Mouse (Mus musculus) kidney, postnatal 4 days (tissue): ENCODE results near the gene Srd5a2.
A peak's percentile ranks its signal among the peaks of the same experiment; 100 is the strongest.
"Not testable (repeated sequence)": the region's sequence is repeated elsewhere in the genome, so short reads cannot be mapped to it uniquely, and the experiment has no call there.

Experiments used
- DNase-seq, 2 experiments: peaks; one replicate each; pipeline ENCODE4 v3.0.0; 2021; ENCODE audit warnings: mixed read lengths in 2 of 2

Srd5a2 gene

DNA sequence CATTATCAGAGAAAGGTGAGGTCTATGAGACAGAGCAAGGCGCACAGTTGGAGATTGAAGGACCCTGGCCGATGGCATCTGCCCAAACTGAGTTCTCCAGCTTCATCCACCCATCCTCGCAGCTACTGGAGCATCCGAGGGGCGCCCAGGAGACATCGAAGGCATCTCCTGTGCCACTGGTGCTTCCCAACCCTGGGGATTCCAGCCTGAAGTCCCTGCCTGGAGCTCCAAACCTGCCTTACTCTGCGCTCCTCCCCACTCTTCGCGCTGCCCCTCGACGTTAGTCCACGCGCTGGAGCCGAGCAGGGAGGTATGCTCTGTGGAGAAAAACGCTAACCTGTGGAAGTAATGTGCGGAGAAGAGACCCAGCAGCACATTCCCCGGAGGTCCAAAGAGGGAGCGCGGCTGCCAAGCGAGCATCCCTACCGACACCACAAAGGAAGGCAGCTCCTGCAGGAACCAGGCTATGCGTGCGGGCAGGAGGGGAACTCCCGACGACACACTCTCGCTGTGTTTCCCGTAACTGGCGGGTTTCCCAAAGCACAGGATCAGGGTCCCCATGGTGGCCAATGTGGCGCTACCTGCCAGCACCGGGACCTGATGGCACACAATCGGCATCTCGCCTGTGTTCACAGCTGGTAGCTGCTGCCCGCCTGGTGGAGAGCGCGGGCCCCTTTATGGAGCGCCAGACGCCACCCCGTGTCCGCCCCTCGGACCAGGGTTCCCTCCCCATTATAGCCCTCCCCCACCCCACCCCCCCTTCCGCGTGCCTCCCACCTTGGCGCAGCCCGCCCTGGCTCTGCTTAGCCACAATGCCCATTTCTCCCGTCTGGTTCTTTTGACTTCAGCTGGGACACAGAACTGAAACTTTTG, at the start of gene Srd5a2:
TSS of gene Srd5a2 (minus strand) at position 707 of the 873 bp plus-strand sequence.
- peak; percentile 11 to 15 for DNase-seq

DNA sequence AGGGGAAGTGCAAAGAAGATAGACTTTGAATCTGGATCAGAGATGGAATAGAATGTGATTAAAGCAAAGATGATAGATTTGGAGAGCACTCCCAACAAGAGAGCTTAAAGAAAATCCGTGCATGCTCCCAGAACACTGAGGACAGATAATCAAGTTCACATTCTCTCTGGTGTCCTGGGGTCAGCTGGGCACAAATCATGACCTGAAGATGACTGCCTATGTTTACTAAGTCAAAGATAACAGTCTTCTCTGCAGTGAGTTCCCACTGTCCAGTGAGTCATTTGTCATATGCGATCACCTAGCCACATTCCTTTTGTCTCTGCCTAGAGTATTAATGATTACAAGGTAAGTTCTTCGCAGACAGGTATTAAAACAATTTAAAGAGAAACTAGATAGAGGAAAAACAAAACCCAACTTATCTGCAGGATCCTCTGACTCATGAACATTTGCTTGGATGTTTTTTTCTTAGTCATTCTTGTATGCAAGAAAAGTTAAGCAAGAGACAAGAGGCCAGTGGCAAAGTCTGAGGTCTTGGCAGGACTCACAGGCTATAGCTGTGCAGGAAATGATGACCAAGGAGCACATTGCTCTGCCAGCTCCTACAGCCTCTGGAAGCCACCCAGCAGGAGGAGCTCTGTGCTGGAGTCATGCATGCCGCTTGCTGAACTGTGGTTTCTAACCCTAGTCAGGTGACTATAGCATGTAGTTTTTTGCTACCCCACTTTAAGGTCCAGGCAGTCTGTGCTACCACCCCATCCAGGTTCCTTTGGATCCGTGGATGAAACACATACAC, 41.4 kb upstream of the Srd5a2 start:
- peak; percentile 12 to 48 for DNase-seq

- DNase-seq, result no peak
Observed at GRCm38 (mm10) chr17:74088016-74088415, 40.3 kb upstream of the Srd5a2 start.

DNA sequence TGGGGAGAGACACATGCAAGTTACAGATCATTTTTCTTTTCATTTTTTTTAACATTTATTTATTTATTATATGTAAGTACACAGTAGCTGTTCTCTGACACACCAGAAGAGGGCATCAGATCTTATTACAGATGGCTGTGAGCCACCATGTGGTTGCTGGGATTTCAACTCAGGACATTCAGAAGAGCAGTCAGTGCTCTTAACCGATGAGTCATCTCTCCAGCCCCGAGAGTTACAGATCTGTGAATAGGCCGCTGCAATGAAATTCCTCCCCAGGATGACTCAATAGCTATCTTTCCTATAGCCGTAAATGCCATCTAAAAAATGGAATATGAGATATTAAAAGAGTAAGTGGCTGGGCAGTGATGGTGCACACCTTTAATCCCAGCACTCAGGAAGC, 35.7 kb upstream of the Srd5a2 start:
- DNase-seq, result no peak

DNA sequence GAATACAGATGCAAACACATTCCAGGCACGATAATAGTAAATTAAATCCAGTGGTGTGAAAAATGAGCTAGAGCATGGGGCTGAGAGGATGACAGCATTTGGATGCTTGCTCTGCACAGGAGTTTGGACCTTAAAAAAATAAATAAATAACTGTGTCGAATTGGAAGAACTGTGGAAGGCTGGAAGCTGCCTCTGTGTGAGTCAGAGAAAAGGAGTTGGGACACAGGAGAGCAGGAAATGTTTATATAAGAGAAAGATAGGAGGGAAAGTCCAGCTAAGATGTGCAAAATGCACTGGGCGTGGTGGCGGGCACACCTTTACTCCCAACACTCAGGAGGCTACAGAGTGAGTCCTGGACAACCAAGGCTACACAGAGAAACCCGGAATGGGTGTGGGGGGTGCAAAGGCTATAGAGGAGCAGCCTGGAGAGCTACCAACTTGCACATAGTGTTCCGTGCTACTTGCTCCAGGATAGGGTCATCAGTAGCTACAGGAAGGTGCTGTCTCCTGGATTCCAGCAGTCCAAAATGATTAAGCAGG, 32.4 kb upstream of the Srd5a2 start:
- no peak for DNase-seq

DNA sequence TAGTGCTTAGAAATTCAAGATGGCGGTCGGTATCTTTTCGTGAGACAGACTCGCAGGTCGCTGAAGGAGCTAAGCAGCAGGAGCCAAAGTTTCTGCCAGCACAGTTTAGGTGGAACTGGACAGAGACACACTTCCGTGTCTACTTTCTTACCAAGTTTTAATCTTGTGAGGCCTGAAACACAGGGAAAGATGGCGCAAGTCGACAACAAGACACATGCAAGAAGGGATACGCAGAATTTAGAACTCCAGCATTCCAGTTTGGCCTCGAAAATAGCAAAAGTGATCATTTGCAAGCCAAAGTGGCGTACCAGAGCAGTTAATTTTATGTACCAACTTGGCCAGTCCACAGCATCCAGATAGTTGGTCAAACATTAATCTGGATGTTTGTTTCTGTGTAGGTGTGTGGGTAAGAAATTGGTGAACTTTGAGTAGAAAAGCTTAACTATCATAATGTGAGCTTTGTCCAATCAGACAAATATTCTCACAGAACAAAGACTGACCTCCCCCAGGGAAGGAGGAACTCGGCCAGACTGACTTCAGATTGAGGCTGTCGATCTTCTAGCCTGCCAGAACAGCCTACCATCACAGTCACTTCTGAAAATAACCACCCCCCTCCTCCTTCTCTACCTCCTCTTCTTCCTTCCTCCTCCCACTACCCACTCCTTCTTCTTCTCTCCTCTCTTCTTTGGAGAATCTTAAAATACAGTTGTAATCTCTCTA, 31.2 kb upstream of the Srd5a2 start:
- DNase-seq, result peak in 1 of 2 experiments; percentile 9

DNA sequence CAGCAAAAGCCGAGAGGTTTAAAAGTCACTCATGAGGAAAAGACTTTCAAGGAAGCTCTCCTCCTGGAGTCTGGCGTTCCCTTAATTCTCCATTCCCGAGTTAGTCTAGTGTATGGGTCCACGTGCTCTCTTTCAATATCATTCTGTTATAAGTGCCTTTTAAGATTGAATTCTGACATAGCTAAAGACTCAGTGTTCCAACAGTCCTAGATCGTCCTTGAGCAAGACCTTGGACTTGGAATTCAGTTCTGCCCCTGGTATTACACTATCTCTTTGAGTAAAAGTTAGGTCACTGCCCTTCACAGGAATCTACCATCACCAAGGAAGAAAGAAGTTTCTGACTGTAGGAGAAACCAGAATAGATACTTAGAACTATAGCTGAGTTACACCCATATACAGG, 25.4 kb upstream of the Srd5a2 start:
- not testable (repeated sequence) for DNase-seq

GRCm38 (mm10) chr17:74062763-74063162, 15.0 kb upstream of the Srd5a2 start:
- not testable (repeated sequence) for DNase-seq

GRCm38 (mm10) chr17:74048229-74048816, 607 bp upstream of the Srd5a2 start:
- DNase-seq, result no peak

- peak in 1 of 2 experiments; percentile 12 for DNase-seq
Observed at GRCm38 (mm10) chr17:74043754-74044153, 4.0 kb downstream of the Srd5a2 start.

GRCm38 (mm10) chr17:74020526-74021203, 27.1 kb downstream of the Srd5a2 start:
- peak; percentile 90 to 91 for DNase-seq

- no peak for DNase-seq
Observed at GRCm38 (mm10) chr17:74018281-74018680, 29.4 kb downstream of the Srd5a2 start.

- no peak for DNase-seq
Observed at GRCm38 (mm10) chr17:74017649-74018048, 30.1 kb downstream of the Srd5a2 start.

- no peak for DNase-seq
Observed at GRCm38 (mm10) chr17:74015128-74015527, 32.6 kb downstream of the Srd5a2 start.

GRCm38 (mm10) chr17:74008680-74009079, 39.0 kb downstream of the Srd5a2 start:
- DNase-seq, result peak in 1 of 2 experiments; percentile 11

- no peak for DNase-seq
Observed at GRCm38 (mm10) chr17:74007001-74007400, 40.7 kb downstream of the Srd5a2 start.

GRCm38 (mm10) chr17:74002396-74002795, 45.3 kb downstream of the Srd5a2 start:
- DNase-seq, result no peak

- no peak for DNase-seq
Observed at GRCm38 (mm10) chr17:73995907-73996645, 51.6 kb downstream of the Srd5a2 start.

DNA sequence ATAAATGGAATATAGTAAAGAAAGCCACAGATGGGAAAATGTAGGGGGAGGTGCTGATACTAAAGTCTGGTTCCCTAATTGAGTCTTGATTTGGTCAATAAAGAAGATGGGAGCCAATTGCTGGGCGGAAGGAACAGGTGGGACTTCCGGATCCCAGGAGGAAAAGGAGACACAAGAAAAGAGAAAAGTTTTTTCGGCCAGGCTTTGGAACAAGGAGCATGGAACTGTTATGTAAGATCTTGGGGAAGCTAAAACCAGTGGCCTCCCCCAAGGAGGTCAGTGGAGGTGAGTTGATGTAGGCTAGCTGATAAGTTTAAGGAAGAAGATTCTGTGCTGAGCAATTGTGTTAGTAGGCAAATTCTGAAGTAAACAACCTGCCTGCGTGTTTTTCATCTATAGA, 56.5 kb downstream of the Srd5a2 start:
- no peak for DNase-seq

DNA sequence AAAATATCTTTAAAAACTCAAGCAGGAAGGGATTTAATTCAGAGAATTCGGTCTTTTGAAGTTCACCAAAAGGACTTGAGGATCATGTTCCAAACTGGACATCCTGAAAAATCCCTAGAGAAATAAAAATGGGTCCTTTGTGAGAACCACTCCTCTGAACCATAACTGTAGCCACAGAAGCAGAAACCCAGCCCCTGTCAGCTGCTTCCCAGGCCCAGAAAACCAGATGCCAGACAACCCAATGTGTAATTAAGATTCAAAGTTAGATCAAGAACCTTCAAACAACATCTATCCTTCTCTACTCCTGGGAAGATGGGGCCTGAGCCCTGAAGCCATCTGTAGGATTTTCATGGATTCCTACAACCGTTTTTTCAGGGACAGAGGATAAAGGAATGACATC, 61.1 kb downstream of the Srd5a2 start:
- no peak for DNase-seq

- DNase-seq, result peak in 1 of 2 experiments; percentile 16
Observed at GRCm38 (mm10) chr17:73985936-73986335, 61.8 kb downstream of the Srd5a2 start.
